Mouse (Mus musculus) C2C12 (cell line): Measurements from ENCODE around the gene Eps8l1. TPM values are rescaled to one million over a fixed set of nuclear protein-coding genes. Genes with fewer than 3 reads are reported as not detected.

Experiments used
- H3K27me3 ChIP-seq: one replicate; pipeline ENCODE4 v1.6.1; 2011; ENCODE audit not compliant: control insufficient read depth, insufficient read depth, insufficient read length
- H3K36me3 ChIP-seq: one replicate; pipeline ENCODE4 v1.6.1; 2011; ENCODE audit not compliant: control insufficient read depth, insufficient read depth
- H3K4me3 ChIP-seq: one replicate; pipeline ENCODE4 v1.5.1; 2011; ENCODE audit warnings: mild to moderate bottlenecking, control low read depth; ENCODE audit not compliant: poor library complexity, insufficient read depth, severe bottlenecking
- H3K79me2 ChIP-seq: one replicate; pipeline ENCODE4 v1.6.1; 2011; ENCODE audit not compliant: control insufficient read depth, insufficient read depth
- H3K79me3 ChIP-seq: one replicate; pipeline ENCODE4 v1.6.1; 2011; ENCODE audit warnings: low read depth, control low read depth
- H3ac ChIP-seq: one replicate; pipeline ENCODE3; 2011; ENCODE audit warnings: low read depth; ENCODE audit not compliant: control insufficient read depth, insufficient read length
- CEBPB ChIP-seq: IDR thresholded peaks from one replicate; pipeline ENCODE4 v1.6.1; 2011; ENCODE audit warnings: low read depth, mild to moderate bottlenecking, control low read depth, moderate library complexity
- CTCF ChIP-seq: IDR thresholded peaks from one replicate; pipeline ENCODE4 v1.5.1; 2011; ENCODE audit not compliant: control insufficient read depth, insufficient read depth, insufficient read length
- FOSL1 ChIP-seq: IDR thresholded peaks from one replicate; pipeline ENCODE4 v1.8.0; 2011; ENCODE audit warnings: mild to moderate bottlenecking, low read length; ENCODE audit not compliant: poor library complexity, insufficient read depth, severe bottlenecking
- MAX ChIP-seq: IDR thresholded peaks from one replicate; pipeline ENCODE4 v1.6.1; 2011; ENCODE audit warnings: mild to moderate bottlenecking, control low read depth
- MYOD1 ChIP-seq: IDR thresholded peaks from one replicate; pipeline ENCODE4 v1.6.1; 2011; ENCODE audit warnings: low read depth; ENCODE audit not compliant: control insufficient read depth, insufficient read length
- MYOG ChIP-seq: IDR thresholded peaks from one replicate; pipeline ENCODE4 v1.6.1; 2011; ENCODE audit not compliant: control insufficient read depth, insufficient read length; ENCODE audit errors: extremely low read depth
- USF1 ChIP-seq: IDR thresholded peaks from one replicate; pipeline ENCODE4 v1.6.1; 2011; ENCODE audit warnings: low read depth, mild to moderate bottlenecking, control low read depth, moderate library complexity
- polyA plus RNA-seq: library from polyadenylated mRNA; unstranded; fragments of >200 nt; fragmentation: generic; extraction: Trizol; gene quantifications from one replicate; pipeline ENCODE4 v1.2.1, GENCODE M21; 2012; ENCODE audit warnings: missing spikeins

The Eps8l1 gene
- polyA plus RNA-seq, 1 experiment: 0.28 TPM

DNA sequence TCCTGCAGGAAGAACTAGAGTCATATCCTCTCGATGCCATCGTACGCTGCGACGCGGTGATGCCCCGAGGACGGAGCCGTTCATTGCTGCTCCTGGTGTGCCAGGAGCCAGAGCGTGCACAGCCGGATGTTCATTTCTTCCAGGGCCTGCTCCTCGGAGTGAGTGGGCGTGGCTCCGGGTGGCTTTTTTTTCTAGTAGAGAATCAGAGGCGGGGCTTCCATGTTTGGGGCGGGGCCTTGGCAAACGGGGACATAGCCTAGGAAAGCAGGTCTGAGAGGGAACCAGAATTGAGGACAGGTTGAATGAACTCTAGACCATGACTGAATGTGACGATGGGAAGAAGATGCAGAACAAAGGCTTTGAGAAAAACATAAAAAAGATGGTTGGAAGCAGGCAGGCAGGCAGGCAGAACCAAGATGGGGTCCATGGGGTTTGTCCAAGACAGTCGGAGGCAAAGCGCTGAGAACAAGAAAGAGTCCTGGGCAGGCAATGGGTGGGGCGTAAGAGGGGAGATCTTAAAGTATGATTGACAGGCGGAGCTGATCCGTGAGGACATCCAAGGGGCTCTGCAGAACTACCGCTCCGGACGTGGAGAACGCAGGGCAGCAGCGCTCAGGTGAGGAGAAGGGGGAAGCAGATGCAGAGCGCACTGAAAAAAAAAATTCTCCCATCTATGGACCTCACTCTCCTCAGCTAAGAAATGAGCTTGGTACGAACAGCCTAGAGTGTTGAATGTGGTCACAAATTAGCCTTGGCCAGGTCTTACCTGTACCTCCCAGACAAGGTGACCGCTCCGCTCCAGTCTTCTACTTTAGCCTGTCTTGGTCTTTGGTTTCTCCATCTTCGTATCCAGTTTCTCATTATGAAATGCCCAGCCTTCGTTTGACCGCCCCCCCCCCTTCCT, 10.1 kb downstream of the Eps8l1 start:
- H3K4me3 ChIP-seq: no peak overlapping the region
- peaks cover 28% of the 10 kb centered on the region for H3K27me3 ChIP-seq
- no peaks in the 10 kb centered on the region for H3K36me3 ChIP-seq
- H3ac ChIP-seq: no peak overlapping the region
- no peaks in the 10 kb centered on the region for H3K79me2 ChIP-seq
- no peaks in the 10 kb centered on the region for H3K79me3 ChIP-seq
- TF ChIP-seq MYOD1 (no peak), MYOG (no peak), MAX (no peak), CTCF (no peak), USF1 (no peak), FOSL1 (no peak), CEBPB (no peak)

- H3K4me3 ChIP-seq: no peak overlapping the region
- no peak overlapping the region for H3ac ChIP-seq
- no peaks in the 10 kb centered on the region for H3K79me2 ChIP-seq
- no peak for TF ChIP-seq CEBPB
- TF ChIP-seq MYOG: no peak
- TF ChIP-seq MYOD1: no peak
- no peak for TF ChIP-seq MAX
- peak; percentile 63 for TF ChIP-seq CTCF
- TF ChIP-seq USF1: no peak
- peaks cover 26% of the 10 kb centered on the region for H3K27me3 ChIP-seq
- H3K79me3 ChIP-seq: no peaks in the 10 kb centered on the region
- no peaks in the 10 kb centered on the region for H3K36me3 ChIP-seq
Observed at GRCm38 (mm10) chr7:4471179-4471555, 10.7 kb downstream of the Eps8l1 start.

GRCm38 (mm10) chr7:4473940-4474339, 13.5 kb downstream of the Eps8l1 start:
- no peak overlapping the region for H3ac ChIP-seq
- H3K79me2 ChIP-seq: no peaks in the 10 kb centered on the region
- peaks cover 20% of the 10 kb centered on the region for H3K27me3 ChIP-seq
- H3K36me3 ChIP-seq: no peaks in the 10 kb centered on the region
- TF ChIP-seq MYOG: no peak
- TF ChIP-seq CTCF: no peak
- no peak for TF ChIP-seq MAX
- TF ChIP-seq CEBPB: no peak
- TF ChIP-seq USF1: no peak
- no peak overlapping the region for H3K4me3 ChIP-seq
- H3K79me3 ChIP-seq: no peaks in the 10 kb centered on the region

DNA sequence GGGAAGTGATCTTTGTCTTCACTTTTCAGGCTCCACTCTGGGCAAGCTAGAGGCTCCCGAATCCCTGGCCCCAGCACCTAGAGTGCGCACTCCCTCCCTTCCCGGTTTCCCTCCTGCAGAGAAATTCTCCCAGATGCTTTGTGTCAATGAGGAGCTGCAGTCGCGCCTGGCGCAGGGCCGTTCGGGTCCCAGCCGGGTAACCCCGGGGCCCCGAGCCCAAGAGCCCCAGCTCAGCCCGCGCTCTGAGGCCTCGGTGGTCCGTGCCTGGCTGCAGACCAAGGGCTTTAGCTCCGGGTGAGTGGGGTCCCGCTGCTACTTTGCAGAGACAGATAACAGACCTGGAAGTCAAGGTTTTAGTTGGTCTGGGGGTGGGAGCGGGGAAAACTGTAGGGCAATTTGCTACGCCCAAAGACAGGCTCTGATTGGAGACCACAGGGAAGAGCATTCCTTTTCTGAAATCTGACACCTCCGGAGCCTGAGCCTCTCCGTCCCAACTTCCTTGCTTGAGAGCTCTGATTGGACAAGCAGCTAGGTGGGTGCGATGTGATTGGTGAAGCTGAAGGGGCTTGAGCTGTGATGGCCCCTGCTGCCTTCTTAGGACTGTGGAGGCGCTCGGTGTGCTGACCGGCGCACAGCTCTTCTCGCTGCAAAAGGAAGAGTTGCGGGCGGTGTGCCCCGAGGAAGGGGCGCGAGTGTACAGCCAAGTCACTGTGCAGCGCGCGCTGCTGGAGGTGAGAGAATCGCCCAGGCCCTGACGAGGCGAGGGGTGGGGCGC, 17.7 kb downstream of the Eps8l1 start:
- H3K27me3 ChIP-seq: peaks cover 6% of the 10 kb centered on the region
- H3ac ChIP-seq: peak overlapping the region; percentile 51
- H3K36me3 ChIP-seq: no peaks in the 10 kb centered on the region
- no peak for TF ChIP-seq MYOD1
- TF ChIP-seq MYOG: no peak
- TF ChIP-seq MAX: no peak
- no peak for TF ChIP-seq FOSL1
- no peak for TF ChIP-seq CTCF
- TF ChIP-seq CEBPB: no peak
- no peak for TF ChIP-seq USF1
- H3K79me2 ChIP-seq: no peaks in the 10 kb centered on the region
- H3K4me3 ChIP-seq: peak overlapping the region; percentile 2
- no peaks in the 10 kb centered on the region for H3K79me3 ChIP-seq

- H3K79me3 ChIP-seq: no peaks in the 10 kb centered on the region
- H3K4me3 ChIP-seq: peak overlapping the region; percentile 2
- H3ac ChIP-seq: peak overlapping the region; percentile 51
Observed at GRCm38 (mm10) chr7:4478796-4479291, 18.4 kb downstream of the Eps8l1 start.

More at GRCm38 (mm10) chr7:4478796-4479291, 18.4 kb downstream of the Eps8l1 start:
- Histone ChIP-seq H3K36me3 (no peaks in the 10 kb centered on the region), H3K27me3 (peaks cover 3% of the 10 kb centered on the region), H3K79me2 (no peaks in the 10 kb centered on the region)
- no peak for TF ChIP-seq MYOD1
- no peak for TF ChIP-seq USF1
- TF ChIP-seq CEBPB: no peak
